Mouse (Mus musculus): Measurements from ENCODE around the gene Ccdc9b.

The Ccdc9b gene

DNA sequence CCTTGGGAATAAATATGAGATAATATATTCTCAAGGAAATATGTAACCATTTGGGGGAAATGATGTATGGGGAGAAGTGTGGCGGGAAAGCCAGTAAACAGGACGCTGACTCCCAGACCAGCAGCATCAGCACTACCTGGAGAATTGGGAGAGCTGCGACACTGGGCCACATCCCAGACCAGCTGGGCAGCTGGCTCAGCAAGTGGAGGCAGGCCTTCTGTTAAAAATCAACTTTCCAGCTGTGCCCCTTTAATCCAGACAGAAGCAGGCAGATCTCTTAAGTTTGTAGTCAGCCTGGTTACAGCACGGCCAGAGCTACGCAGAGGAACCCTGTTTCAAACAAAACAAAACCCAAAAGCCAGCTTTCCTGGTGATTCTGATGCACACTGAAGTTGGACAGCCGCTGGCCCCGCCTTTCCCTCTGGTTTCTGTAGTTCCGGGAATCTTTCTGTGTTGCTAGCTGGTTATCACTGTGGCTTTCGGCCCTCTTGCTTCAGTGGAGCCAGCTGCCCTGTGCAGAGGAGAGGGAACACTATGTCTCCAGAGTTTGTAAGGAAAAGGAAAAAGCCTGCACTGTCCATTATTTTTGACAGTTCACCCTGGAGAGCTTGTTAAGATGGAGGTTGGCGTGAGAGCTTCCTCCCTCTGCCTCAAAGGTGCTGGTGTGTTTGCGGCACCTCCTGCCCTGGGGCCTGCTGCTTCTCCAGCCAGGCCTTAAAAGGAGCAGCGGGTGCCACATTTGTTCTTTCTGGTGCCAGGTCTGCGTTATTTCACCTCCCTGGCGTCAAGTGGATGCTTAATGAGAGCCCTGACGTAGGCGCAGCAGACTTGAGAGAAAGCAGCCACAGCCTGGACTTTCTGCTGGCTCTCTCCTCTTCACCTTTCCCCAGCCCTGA is 10.3 kb downstream of the Ccdc9b start:
- in situ Hi-C loops (cut with MboI, MseI) = no loop called here

DNA sequence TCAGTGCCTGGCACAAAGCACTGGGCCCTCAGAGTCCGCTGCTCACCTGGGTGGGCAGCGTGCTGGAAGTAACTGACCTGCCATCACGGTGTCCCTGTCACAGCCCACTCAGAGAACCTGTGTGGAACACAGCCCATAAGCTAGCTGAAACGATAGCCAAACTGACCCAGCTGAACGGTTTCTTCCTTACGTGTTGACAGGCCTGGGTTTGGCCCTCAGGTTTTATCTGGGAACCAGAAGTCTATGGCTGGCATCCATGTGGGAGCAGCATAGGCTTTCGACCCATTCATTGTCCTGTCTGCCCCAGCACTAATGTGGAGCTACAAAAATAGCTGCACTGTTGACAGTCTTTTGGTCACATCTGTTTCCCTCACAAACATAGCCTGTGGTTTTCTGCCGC is 12.0 kb downstream of the Ccdc9b start:
- in situ Hi-C loops (cut with MboI, MseI) = no loop called here

DNA sequence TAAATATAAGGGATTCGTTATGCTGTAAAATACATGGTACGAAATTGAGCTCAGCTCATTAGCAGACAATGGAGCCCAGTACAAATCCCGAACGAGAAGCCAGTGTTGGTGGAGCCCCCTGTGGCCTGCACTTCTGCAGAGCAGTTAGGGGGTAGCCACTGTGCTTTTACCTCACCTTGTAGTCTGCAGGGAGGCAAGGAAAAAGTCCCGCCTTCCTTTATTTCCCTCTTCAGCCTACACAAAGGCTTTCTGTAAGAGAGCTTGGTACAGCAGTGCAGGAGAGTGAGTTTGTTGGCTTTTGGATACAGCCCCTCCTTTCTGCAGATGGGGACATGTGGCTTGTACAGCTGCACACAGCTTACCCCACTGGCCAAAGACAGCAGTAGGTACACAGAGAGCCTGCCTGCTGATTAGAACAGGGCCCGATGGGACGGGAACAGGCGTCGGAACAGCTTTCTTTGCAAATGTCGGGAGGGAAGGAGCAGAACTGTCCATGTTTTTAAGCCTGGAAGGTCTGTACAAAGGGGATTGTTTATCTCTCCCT is 13.0 kb downstream of the Ccdc9b start:
- in situ Hi-C loops (cut with MboI, MseI) = no loop called here

DNA sequence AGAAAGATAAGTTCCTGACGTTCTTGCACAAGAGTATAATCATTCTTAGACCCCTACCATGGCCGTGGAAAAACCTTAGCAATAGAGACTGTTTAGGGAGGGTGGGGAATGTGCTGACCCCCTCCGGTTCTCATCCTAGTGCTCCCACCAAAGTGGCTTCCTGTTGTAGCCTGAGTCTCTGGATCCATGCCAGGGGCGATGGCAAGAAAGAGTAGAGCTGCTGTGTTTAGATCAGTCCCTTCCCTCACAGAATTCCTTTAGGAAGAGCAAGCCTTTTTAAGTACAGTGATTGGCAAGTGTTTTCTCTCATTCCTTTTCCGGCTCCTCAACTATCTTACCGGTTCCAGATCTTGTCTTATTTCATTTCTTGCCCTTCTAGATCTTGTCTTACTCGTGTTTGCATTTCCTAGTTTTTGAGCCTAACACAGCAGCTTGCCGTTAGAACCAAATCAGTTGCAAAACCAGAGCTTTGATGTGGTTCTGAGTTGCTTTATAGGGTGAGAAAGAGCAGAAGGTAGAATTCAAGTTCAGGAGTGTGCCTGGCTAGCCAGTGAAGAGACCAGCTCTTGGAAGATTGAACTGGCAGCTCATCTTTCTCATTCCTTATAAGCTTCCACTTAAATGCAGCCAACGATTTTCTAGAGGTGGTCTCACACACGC is 15.0 kb downstream of the Ccdc9b start:
- in situ Hi-C loops (cut with MboI, MseI) = no loop called here

DNA sequence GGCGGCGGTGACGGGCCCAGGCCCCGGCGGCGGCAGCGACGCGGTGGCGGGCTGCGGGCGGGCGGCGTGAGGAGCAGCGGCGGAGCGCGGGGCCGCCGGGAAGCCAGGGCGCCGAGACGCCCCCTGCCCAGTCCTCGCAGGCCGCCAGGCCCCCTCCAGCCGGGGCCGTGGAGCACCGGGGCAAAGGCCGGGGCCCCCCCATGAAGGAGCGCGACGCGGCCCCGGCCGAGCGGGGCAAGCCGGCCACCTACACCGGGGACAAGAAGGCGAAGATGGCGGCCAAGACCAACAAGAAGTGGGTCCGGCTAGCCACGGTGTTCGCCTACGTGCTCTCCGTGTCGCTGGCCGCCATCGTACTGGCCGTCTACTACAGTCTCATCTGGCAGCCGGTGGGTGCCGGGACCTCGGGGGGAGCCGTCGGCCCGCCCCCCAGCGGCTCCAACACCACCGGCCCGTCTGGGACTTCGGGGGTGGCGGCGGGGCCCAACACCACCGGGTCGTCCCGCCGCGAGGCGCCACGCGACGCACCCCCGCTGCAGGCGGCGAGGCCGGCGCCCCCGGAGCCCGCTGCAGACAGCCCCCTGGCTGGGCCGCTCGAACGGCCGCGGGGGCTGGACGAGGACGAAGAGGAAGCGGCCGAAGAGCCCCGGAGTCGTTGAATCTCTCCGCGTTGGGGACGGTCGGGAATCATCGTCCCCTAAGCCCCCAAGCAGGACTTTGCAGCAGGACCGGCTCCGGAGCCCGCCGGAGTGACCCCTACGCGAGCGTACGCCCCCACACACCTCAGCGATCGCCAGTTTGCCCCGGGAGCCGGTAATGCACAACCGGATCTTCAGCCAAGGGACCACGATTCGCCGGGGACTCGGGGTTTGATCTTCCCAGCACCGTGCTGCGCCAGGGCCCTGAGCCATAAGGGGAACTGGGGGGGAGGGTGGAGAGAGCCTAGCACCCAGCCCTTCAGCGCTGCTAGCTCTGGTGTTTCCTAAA is 16.3 kb downstream of the Ccdc9b start:
- in situ Hi-C loops (cut with MboI, MseI) = no loop called here

DNA sequence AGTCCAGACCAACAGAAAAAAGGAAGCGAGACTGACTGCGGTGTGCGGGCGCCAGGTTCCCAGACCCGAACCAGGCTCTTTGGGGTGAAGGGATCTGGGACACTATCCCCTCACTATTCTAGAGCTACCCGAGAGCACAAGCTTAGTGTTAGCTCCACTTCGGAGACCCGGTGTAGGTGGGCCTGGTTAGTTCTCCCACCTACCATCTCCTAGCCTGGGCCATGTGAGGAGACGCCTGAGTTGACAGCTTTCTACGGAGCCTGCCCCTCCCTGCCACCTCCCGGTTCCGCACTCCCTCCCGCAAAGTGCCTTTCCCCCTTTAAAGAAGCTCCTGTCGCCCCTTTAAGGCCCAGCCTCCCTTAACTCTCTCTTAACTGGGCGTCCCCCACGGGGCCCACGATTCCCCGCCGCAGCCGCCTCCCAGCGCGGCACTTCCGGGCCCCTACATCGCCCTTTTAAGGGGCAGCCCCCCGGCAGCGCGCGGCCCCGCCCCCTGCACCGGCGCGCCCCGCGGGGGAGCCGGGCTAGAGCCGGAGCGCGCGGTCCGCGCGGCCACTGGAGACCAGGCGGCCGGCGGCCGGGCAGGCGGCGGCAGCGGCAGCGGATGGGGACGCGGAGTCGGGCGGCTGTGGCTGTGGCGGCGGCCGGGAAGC is 17.1 kb downstream of the Ccdc9b start, which contains the start of gene Inafm2:
TSS of gene Inafm2 (plus strand) at position 527 of the 653 bp plus-strand sequence.
- in situ Hi-C loops (cut with MboI, MseI) = no loop called here

DNA sequence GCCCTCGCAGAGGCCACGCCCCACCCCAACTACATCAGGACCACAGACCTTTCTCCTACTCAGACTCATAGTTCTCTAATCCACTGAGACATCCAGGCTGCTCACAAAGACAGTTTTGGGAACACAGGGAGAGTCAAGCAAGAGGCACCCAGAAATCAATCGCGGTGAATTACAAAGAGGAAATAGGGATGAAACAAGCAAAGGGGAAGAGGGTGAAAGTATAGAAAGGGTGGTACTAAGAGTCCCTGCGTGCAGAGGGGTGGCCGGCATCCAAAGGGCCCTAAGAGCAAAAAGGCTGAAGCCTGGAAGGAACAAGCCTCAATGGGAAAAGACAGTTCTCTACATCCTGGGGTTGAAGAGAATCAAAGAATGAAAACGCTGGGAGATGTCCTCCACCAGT is 17.8 kb downstream of the Ccdc9b start:
- in situ Hi-C loops (cut with MboI, MseI) = no loop called here

DNA sequence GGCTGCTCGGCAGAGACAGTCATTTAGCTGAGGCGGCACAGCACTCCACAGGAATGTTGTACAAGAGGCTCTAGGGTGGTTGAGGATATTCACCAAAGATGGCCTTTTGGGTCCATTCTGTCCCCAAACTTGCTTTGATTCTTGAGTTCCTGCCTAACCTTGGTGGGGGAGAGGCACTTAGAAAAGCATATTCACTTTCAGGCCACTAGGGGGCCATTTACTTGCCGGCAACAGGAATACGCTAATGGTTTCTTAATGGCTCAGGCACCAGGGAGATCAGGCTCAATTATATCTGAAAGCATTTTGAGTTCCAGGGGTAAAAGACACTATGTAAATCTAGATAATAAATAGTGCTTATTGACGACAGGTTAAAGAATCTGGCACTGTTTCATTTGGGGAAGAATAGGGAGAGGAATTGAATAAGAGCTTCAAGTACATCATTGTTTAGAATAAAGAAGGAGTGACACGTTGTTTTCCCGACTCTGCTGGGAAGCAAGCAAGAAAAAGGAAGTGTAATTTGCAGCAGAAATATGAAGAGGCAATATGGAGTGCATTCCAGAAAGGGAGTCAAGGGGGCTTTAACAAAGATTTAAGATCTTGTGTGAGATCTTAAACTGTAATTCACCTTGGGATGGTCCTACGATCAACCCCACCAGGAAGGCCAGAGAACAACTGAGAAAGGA is 19.1 kb downstream of the Ccdc9b start:
- in situ Hi-C loops (cut with MboI, MseI) = no loop called here

DNA sequence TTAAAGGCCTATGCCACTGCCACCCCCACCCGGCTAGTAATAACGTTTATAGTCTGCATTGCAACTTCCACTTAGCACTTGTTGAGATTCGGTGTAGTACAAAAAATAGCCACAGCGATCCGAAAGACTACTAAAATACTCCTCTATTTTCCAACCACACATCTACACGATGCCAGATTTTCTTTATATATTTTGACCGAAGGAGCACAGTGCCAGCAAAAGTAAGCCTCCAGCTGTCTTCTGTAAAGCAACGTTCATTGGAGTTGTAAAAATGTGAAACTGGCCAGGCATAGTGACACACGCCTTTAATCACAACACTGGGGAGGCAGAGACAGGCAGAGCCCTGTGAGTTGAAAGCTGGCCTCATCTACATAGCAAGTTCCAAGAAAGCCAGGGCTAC is 21.3 kb downstream of the Ccdc9b start:
- in situ Hi-C loops (cut with MboI, MseI) = no loop called here

DNA sequence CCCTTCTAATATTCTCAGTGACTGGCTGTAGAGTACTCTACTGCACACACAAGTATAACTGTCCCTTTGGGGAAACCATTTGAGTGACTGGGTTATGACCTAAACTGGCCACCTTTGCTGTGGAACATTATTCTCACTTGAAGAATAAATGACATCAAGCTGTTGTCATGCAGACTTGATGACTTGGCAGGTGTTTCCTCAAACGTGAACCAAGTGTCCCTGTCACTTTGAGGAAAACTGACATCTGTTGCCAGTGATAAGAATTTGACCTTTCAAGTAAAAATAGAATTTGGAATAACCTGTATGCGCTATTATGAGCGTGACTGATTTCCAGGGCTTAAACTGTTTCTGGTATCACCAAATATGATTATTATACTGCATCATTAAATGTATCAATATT is 22.1 kb downstream of the Ccdc9b start:
- in situ Hi-C loops (cut with MboI, MseI) = no loop called here

DNA sequence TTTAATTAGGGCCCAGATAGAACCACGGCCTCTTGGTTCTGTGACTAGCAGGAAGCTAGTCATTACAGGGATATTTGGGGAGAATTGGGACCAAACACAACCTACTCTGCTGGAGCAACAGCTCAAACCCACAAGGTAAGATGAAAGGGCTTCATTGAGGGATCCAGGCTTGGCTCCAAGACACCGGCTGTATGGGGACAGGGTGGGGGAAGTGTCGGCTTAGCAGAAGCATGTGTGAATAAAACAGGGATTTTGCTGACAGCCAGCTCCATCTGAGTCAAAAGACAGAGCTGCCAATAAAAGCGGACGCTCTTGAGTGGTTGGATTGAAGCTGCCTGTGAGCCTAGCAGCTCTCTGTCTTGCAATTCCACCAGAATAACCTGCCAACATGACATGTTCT is 29.1 kb downstream of the Ccdc9b start:
- in situ Hi-C loops (cut with MboI, MseI) = no loop called here

DNA sequence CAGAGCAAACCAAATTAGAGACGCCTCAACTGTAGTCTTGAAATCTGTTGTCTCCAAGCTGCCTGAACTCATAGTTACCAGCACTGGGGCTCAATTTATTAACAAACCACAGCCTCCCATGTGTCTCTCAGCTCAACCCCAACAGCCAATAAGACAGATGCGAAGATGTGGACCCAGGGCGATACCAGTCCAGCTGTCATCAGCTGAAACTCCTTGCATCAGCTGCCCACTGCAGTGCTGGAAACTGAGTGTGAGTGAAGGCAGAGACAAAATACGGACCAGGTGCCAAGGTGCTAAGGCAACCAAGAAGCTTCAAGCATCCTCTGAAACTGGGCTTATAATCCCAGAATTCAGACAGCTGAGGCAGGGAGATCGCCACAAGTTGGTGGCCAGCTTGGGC is 30.5 kb downstream of the Ccdc9b start:
- in situ Hi-C loops (cut with MboI, MseI) = no loop called here

DNA sequence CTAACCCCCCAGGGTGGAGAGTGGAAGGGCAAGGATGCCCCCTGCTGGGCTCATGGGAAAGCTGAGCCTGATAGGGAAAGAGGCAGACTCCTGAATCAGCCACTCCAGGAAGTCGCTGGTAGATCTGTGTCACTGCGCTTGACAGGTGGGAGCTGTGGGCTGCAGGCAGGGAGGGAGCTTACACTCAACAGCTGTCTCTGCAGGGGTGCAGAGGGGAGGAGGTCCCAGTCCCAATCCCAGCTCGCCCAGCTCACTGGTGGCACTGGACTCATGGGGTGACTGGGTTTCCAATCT is 31.9 kb downstream of the Ccdc9b start:
- in situ Hi-C loops (cut with MboI, MseI) = no loop called here

DNA sequence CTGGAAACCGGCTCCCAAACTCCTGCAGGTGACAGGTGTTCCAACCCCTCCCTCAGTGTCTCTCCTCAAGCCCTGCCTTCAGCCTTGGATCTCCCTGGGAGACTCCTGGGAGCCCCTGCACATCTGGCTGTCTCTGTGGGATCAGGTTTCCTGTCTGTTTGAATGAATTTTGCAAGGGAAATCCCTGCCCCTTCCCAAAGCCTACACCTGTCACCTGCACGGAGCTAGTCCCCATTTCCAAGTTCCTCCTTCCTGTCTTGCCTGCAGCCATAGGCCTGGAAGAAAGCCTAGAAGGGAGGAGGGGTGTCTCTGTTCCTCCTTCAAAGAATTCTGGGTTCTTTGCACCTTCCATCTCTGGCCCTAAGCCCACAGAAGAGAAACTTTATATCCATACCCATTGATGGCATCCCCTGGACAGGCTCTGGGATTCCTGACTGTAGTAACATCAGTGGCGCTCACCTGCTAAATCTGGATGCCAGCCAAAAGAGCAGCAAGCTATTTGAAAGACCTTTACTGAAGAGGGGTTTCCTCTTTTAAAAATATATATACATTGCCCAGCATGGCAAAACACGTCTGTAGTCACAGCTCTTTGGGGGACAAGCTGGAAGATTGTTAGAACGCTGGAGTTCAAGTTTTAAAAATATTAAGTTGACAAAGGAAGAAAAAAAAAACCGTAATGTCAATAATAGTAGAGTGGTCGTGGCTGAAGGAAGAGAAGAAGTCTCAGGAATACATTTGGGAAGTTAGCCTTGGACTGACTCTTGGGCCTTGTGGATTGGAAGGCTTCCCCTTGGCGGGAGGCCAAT is 32.4 kb downstream of the Ccdc9b start:
- in situ Hi-C loops (cut with MboI, MseI) = no loop called here

DNA sequence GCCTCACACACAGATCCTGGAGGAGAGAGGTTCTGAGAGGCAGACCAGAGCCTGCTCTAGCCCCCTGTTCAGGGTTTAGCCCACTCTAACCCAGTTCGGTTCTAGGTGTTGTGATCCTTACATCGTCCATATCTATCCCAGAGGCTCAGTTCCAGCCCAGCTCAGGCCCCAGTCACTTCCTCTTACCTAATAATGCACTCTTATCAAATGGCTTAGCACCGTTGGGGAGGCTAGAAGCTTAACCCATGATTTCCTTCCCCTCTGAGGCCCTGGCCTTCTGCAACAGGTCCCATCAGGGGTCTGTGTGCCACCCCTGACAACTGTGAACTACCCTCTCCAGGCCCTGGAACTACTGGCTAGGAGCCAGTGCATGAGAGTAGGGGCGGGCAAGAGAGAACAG is 33.3 kb downstream of the Ccdc9b start:
- in situ Hi-C loops (cut with MboI, MseI) = no loop called here

DNA sequence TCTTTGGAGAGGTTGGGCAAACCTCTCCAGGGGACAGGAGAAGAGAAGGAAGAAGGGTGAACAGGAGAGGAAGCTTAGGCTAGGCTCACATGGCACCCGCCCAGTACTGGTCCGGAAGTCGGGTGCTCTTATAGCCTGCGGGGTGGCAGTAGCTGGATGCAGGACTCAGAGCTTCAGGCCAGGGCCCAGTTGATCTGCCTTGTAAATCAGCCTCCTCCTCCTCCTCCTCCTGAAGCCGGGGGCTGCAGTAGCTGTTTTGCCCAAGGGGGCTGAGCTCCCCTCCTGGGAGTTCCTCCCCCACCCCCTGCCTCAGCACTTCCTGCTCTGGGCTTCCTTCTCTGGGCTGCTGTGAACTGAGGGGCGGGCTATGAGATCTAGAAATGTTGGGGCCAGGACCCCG is 34.1 kb downstream of the Ccdc9b start, which contains the start of gene Plcb2:
TSS of gene Plcb2 (minus strand) at position 102 of the 400 bp plus-strand sequence.
- in situ Hi-C loops (cut with MboI, MseI) = no loop called here

DNA sequence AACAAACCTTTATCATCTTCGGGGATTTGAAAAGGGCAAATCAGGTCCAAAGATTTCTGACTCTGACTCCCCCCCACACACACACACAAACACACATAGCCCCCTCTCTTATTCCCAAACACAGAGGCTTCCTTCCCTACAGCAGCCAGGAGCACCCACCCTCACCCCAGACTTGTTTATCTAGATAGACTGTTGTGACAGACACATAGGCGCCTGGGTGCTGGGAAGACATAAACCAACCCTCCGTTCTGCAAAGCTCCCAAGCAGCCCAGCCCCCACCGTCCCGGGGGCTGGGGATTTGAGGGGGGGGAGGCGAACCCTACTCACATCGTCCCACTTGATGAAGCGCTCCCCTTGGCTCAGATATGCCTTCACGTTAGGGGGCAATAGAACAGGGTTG is 34.5 kb downstream of the Ccdc9b start:
- in situ Hi-C loops (cut with MboI, MseI) = no loop called here

DNA sequence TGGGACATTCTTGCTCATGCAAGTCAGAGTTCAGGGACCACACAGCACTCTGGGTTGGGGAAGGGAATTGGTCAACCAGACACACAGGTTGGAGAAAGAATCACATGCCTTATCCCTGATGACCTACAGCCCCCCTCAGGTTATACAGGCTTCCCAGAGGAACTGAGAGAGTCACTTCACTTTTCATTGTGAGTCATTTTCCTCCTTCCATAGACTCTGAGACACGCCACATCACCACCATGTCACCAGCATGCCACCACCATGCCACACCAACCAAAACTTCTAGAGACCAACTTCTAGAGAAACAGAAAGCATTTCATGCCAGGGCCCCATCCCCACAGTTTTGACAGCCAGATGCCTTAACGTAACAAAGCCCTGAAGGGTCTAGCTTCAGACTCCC is 35.6 kb downstream of the Ccdc9b start:
- in situ Hi-C loops (cut with MboI, MseI) = no loop called here

DNA sequence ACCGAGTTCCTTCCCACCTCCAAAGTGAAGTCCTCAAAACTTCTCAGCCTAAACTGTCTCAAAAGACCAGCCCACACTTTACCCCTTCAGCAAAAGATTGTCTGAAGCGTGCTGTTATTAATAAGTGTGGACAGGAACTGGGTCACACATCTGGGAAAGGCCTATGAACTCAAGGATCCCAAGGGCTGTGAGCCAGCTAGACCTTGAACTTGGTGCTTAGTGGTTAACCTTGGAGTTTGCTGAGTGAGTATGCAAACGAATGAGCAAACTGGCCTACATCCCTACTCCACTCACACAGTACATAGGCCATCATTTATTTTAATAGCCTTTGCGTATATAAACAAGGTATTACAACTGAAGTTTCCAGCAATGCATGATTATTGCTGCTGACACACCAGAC is 37.0 kb downstream of the Ccdc9b start:
- in situ Hi-C loops (cut with MboI, MseI) = no loop called here

Data from T-helper 17 cell (primary cell).